Mouse (Mus musculus) limb, embryonic 11.5 days (tissue): Measurements from ENCODE around the gene Hus1. TPM values are rescaled to one million over a fixed set of nuclear protein-coding genes. Genes with fewer than 3 reads are reported as not detected.

ENCODE experiments used
- ATAC-seq: fragments of 200-750 bp; cut with Nextera tagmentation; 2 replicates; pipeline ENCODE4 v1.8.0; 2017; ENCODE audit warnings: low read depth; ENCODE audit not compliant: insufficient number of reproducible peaks, low FRiP score, low TSS enrichment
- DNase-seq: peaks from one replicate; pipeline ENCODE4 v3.0.0-alpha.2; 2015; ENCODE audit warnings: low spot score
- H3K27ac ChIP-seq: fragments of 300-500 bp; sonication (generic); replicated peaks from 2 replicates; pipeline ENCODE4 v1.5.1; 2014; ENCODE audit warnings: low read depth, mild to moderate bottlenecking, low read length
- H3K27me3 ChIP-seq: fragments of 300-500 bp; sonication (generic); 2 replicates; pipeline ENCODE4 v1.6.1; 2014; ENCODE audit warnings: mild to moderate bottlenecking, low read length, mixed read lengths; ENCODE audit not compliant: control insufficient read depth, insufficient read depth
- H3K36me3 ChIP-seq: fragments of 300-500 bp; sonication (generic); 2 replicates; pipeline ENCODE4 v1.6.1; 2014; ENCODE audit warnings: mild to moderate bottlenecking, low read length, moderate library complexity, mixed read lengths; ENCODE audit not compliant: control insufficient read depth, insufficient read depth
- H3K4me1 ChIP-seq: fragments of 300-500 bp; sonication (generic); 2 replicates; pipeline ENCODE4 v1.6.1; 2014; ENCODE audit warnings: low read length, mixed read lengths; ENCODE audit not compliant: control insufficient read depth, insufficient read depth
- H3K4me2 ChIP-seq: fragments of 300-500 bp; sonication (generic); 2 replicates; pipeline ENCODE4 v1.6.1; 2014; ENCODE audit warnings: low read depth, mild to moderate bottlenecking, moderate library complexity; ENCODE audit not compliant: severe bottlenecking
- H3K4me3 ChIP-seq: fragments of 300-500 bp; sonication (generic); 2 replicates; pipeline ENCODE4 v1.5.1; 2014; ENCODE audit warnings: low read depth, low read length
- H3K9ac ChIP-seq: fragments of 300-500 bp; sonication (generic); 2 replicates; pipeline ENCODE4 v1.6.1; 2014; ENCODE audit warnings: mild to moderate bottlenecking, low read length
- H3K9me3 ChIP-seq: fragments of 300-500 bp; sonication (generic); 2 replicates; pipeline ENCODE4 v1.6.1; 2016; ENCODE audit warnings: low read length; ENCODE audit not compliant: control insufficient read depth
- WGBS: fragments of 180-500 bp; shearing (Covaris S2); extraction: QIAGEN DNeasy Blood & Tissue Kit; methylation state at CpG from one replicate; pipeline ENCODE4 v1.1.7; 2014; 5-methylcytosine and 5-hydroxymethylcytosine counted together
- polyA plus RNA-seq: library from polyadenylated mRNA; unstranded; fragments of >200 nt; fragmentation: Nextera tagmentation; extraction: Ambion mirVana; gene quantifications from 2 replicates; pipeline ENCODE4 v1.2.1, GENCODE M21; 2014

The Hus1 gene
- polyA plus RNA-seq, 1 experiment from 2014 or later: 23.0 TPM

DNA sequence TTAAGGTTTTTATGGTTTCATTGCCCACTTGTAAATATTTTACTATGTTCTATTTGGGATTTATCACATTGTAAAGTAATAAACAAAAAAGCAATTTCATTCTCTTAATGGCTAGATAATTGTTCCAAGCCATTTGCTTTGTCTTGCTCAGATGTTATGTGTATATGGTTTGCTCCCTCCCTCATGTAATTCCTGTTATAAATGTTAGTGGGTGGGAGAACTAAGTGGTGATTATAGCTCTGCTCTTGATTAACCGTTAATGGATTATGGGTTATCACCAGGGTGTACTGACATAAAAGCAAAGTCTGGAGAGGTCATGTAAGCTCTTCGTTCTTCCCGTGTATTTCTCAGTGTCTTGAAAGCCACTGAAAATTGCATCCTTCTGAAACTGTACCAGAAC, 3.7 kb upstream of the Hus1 start:
- H3K27me3 ChIP-seq: no peaks in the 10 kb centered on the region
- H3K27ac ChIP-seq: no peak overlapping the region
- no peaks in the 10 kb centered on the region for H3K9me3 ChIP-seq
- H3K4me2 ChIP-seq: no peak overlapping the region
- no peaks in the 10 kb centered on the region for H3K36me3 ChIP-seq
- no peak overlapping the region for H3K9ac ChIP-seq
- peaks cover 2% of the 10 kb centered on the region; the same call in 1 of the 2 replicates for H3K4me1 ChIP-seq
- DNase-seq: no peak
- no peak overlapping the region for H3K4me3 ChIP-seq
- no peak for ATAC-seq
- 56% methylated on average over 3 of the region's 3 CpGs for WGBS

DNA sequence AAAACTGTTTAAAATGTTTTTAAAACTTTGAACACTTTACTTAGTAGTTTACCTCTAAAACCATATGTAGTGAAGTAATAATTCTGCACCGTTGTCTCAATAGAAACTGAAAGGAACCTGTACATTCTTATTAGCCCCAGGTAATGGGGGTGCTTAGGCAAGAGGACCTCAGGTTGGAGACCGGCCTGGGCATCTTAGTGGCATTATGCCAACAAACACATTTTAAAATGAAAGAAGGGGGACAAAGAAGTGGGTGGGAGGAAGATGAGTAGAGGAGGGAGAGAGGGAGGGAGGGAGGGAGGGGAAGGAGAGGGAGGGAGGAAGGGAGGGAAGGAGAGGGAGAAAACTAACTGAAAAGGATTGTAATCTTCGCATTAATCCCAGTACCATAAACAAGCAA, 357 bp upstream of the Hus1 start:
- H3K27me3 ChIP-seq: no peaks in the 10 kb centered on the region
- DNase-seq: no peak

DNA sequence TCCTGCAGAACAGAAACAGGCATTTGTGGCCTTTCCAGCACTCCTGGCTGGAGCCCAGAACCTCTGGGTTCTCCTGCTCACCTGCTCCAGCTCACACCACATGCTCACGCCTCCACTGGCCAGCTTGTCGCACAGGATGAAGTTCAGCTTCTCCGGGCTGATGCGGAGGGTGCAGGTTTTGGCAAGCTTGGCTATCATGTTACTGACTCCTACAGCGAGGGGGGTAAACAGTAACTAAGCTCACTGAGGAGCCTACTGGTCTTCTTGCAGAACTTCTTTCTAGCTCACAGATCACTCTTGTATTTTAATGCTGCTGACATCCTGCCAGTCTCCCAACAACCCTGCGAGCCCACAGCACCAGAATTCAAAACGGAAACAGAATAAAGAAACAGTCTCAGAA, 575 bp downstream of the Hus1 start:
- Histone ChIP-seq H3K9me3 (no peaks in the 10 kb centered on the region), H3K27ac (peak overlapping the region; percentile 88), H3K4me3 (peak overlapping the region; percentile 70), H3K36me3 (peaks cover 3% of the 10 kb centered on the region; the same call in 1 of the 2 replicates), H3K4me2 (peak overlapping the region; percentile 45), H3K9ac (peak overlapping the region; percentile 94), H3K27me3 (no peaks in the 10 kb centered on the region), H3K4me1 (peaks cover 4% of the 10 kb centered on the region; the same call in 1 of the 2 replicates)
- peak; percentile 68 for DNase-seq
- 2% methylated on average over 7 of the region's 7 CpGs for WGBS
- peak; percentile 59 for ATAC-seq

More for the DNA sequence above, 357 bp upstream of the Hus1 start:
- Histone ChIP-seq H3K27ac (peak overlapping the region; percentile 88), H3K9ac (peak overlapping the region; percentile 94), H3K4me1 (peaks cover 4% of the 10 kb centered on the region; the same call in 1 of the 2 replicates), H3K9me3 (no peaks in the 10 kb centered on the region), H3K4me2 (peak overlapping the region; percentile 45), H3K4me3 (peak overlapping the region; percentile 70), H3K36me3 (no peaks in the 10 kb centered on the region)
- WGBS: 6% methylated on average over 3 of the region's 3 CpGs
- ATAC-seq: 0 out of 2 replicates have a peak, but pooled peaks have one; percentile 28

DNA sequence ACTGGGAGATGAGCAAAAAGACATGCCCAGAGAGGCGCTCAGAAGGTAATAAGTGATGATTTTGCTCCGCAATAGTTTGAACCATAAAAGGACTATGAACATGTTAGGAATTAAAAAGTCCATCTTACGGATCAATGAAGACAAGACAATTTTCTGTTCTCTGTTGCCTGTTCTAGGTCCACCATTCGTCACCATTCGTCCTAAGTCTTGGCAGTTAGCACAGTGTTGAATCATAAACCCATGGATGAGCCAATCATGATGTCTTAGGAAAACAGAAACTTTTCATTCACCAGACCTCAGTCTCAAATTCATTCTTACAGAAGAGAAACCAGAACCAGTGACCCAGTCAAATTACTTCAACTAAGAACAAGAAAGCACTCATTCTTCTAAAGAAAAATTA, 2.2 kb downstream of the Hus1 start:
- Histone ChIP-seq H3K9ac (no peak overlapping the region), H3K27me3 (no peaks in the 10 kb centered on the region), H3K27ac (no peak overlapping the region), H3K9me3 (no peaks in the 10 kb centered on the region), H3K4me2 (no peak overlapping the region), H3K4me1 (peaks cover 4% of the 10 kb centered on the region; the same call in 1 of the 2 replicates), H3K4me3 (no peak overlapping the region), H3K36me3 (peaks cover 16% of the 10 kb centered on the region)
- WGBS: 95% methylated on average over 5 of the region's 5 CpGs
- ATAC-seq: no peak
- DNase-seq: no peak

DNA sequence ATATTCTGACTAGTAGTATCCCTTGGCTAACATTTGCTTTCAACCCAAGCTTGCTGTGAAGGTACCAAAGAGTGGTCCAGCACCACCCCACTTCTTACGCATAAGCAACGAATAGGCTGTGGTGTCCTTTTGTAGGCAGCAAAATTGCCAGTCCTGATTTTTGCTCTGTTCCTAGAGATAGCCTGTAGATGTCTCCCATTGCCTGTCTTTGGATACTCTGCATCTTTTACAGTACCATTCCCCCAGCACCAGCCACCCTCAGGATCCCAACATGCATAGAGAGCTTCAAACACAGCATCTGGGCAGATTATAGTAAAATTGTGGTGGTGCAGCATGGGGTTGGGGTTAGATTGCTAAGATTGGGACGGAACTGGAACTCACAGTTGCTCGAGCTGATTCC, 22.9 kb downstream of the Hus1 start:
- Histone ChIP-seq H3K9ac (no peak overlapping the region), H3K4me2 (no peak overlapping the region), H3K9me3 (no peaks in the 10 kb centered on the region), H3K36me3 (no peaks in the 10 kb centered on the region), H3K4me3 (no peak overlapping the region), H3K27ac (no peak overlapping the region), H3K4me1 (no peaks in the 10 kb centered on the region), H3K27me3 (no peaks in the 10 kb centered on the region)
- WGBS: 73% methylated on average over 4 of the region's 4 CpGs
- DNase-seq (no peak), ATAC-seq (no peak)

DNA sequence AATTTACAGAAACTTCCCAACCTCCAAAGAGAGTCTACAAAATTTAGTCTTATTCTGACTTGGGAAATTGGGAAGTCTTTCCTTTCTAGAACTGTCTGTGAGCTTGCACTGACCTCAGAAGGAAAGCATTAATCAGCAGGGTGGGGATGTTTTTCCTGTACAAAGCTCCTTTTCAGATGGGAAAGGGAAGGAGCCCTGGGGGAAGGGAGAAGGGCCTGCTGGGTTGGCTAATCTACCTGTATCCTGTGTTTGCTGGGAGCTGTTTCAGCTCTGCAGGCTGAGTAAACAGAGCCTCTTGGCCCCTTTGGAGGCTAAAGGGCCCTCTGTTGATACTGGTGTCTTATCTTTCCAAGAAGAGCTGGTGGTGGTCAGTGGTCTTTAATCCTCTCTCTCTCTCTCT, 24.9 kb downstream of the Hus1 start:
- Histone ChIP-seq H3K4me2 (no peak overlapping the region), H3K27ac (no peak overlapping the region), H3K27me3 (no peaks in the 10 kb centered on the region), H3K9me3 (no peaks in the 10 kb centered on the region), H3K9ac (no peak overlapping the region), H3K36me3 (no peaks in the 10 kb centered on the region), H3K4me1 (no peaks in the 10 kb centered on the region), H3K4me3 (no peak overlapping the region)
- no peak for ATAC-seq
- no peak for DNase-seq

DNA sequence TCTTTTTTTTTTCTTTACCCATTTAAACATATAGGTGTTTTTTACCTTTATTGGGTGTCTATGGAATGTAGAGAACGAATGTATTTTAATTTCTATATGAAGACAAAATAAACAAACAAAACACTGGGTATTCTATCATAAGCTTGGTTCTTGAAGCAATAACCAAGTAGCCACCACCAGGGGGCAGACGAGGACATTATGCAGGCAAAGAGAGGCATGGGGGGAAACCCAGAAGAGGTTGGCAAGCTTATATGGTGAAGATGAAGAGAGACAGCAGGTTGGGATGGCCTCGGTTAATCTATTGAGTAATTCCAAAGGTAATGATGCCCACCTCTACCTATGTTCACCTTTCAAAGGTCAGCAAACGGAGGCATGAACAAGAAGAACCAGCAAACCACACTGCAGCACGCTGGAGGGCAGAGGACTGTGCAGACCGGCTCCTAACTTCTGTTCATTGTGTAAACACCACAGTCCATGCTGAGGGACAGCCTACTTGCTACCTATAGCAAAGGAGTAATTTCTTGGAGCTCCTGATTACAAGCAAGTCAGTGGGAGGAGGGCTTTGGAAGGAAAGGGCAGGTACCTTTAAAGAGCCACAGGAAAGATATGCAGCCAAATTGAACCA, 27.6 kb downstream of the Hus1 start:
- Histone ChIP-seq H3K9ac (no peak overlapping the region), H3K9me3 (no peaks in the 10 kb centered on the region), H3K36me3 (no peaks in the 10 kb centered on the region), H3K4me3 (no peak overlapping the region), H3K27ac (no peak overlapping the region), H3K4me2 (no peak overlapping the region), H3K27me3 (no peaks in the 10 kb centered on the region), H3K4me1 (no peaks in the 10 kb centered on the region)
- DNase-seq (peak; percentile 84), ATAC-seq (no peak)
- WGBS: 41% methylated on average over 6 of the region's 6 CpGs

DNA sequence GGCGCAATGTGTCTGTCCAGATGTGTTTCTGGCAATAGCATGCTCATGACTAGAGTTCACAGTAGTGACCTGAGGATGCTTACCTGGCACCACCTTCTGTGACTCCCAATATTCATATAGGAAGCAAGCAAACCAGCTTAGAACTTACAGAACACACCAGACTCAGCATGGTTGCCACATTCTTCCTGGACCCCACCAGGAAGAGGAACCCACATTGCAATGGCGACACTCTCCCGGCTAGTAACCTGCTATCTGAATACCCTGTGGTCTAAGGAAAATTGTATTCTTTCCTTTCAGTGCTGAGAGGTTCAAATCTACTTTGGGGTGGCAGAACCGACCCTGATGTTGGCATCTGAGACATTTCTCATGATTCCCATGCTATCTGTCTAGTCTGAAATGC, 32.8 kb downstream of the Hus1 start:
- Histone ChIP-seq H3K4me3 (no peak overlapping the region), H3K27ac (no peak overlapping the region), H3K9me3 (no peaks in the 10 kb centered on the region), H3K27me3 (no peaks in the 10 kb centered on the region), H3K4me2 (no peak overlapping the region), H3K4me1 (no peaks in the 10 kb centered on the region), H3K9ac (no peak overlapping the region), H3K36me3 (no peaks in the 10 kb centered on the region)
- ATAC-seq (no peak), DNase-seq (no peak)
- WGBS: 87% methylated on average over 4 of the region's 4 CpGs

DNA sequence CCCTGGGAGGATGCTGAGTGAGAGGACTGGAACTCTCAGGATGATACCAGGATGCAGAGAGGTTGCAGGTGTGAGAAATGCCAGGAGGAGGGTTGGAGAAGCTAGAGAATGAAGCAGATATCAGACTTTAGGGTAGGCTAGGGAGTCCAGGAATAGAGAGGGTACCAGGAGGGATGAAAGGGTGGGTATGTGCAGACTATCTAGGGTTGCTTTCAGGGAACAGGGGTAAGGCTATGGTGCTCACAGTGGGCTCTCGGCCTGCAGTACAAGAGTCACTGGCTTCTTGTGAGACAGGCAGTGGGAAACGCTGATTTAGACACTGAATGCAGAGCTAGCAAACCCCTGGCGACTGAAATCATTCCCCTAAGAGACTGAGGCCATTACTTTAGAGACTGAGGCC, 37.8 kb downstream of the Hus1 start, which contains the start of gene Pkd1l1:
TSS of gene Pkd1l1 (minus strand) at position 101 of the 400 bp plus-strand sequence.
- H3K4me1 ChIP-seq: no peaks in the 10 kb centered on the region
- H3K4me3 ChIP-seq: no peak within 1 kb of the TSS
- no peak within 1 kb of the TSS for H3K9ac ChIP-seq
- no peaks in the 10 kb centered on the region for H3K27me3 ChIP-seq
- H3K36me3 ChIP-seq: no peaks in the 10 kb centered on the region
- no peak for ATAC-seq
- WGBS: 81% methylated on average over 3 of the region's 3 CpGs
- H3K27ac ChIP-seq: no peak within 1 kb of the TSS
- H3K9me3 ChIP-seq: no peaks in the 10 kb centered on the region
- H3K4me2 ChIP-seq: no peak within 1 kb of the TSS
- DNase-seq: no peak
